Mouse (Mus musculus) liver, embryonic 12.5 days (tissue): Measurements from ENCODE around the gene Traf2. TPM values are rescaled to one million over a fixed set of nuclear protein-coding genes. Genes with fewer than 3 reads are reported as not detected.
A peak's percentile ranks its signal among the peaks of the same experiment; 100 is the strongest.

Experiments
- ATAC-seq: fragments of 200-750 bp; cut with Nextera tagmentation; 2 replicates; pipeline ENCODE4 v1.8.0; 2017; ENCODE audit warnings: moderate number of reproducible peaks, mild to moderate bottlenecking, moderate library complexity
- H3K27ac ChIP-seq: fragments of 300-500 bp; sonication (generic); 2 replicates; pipeline ENCODE4 v1.5.1; 2016; ENCODE audit warnings: mild to moderate bottlenecking
- H3K27me3 ChIP-seq: fragments of 300-500 bp; sonication (generic); replicated peaks from 2 replicates; pipeline ENCODE4 v1.6.1; 2016; ENCODE audit warnings: mild to moderate bottlenecking, moderate library complexity
- H3K36me3 ChIP-seq: fragments of 300-500 bp; sonication (generic); 2 replicates; pipeline ENCODE4 v1.6.1; 2016; ENCODE audit warnings: mild to moderate bottlenecking, moderate library complexity
- H3K4me1 ChIP-seq: fragments of 300-500 bp; sonication (generic); 2 replicates; pipeline ENCODE4 v1.6.1; 2016
- H3K4me2 ChIP-seq: fragments of 300-500 bp; sonication (generic); 2 replicates; pipeline ENCODE4 v1.6.1; 2016; ENCODE audit warnings: mild to moderate bottlenecking, moderate library complexity
- H3K4me3 ChIP-seq: fragments of 300-500 bp; sonication (generic); 2 replicates; pipeline ENCODE4 v1.5.1; 2016; ENCODE audit warnings: mild to moderate bottlenecking, moderate library complexity
- H3K9ac ChIP-seq: fragments of 300-500 bp; sonication (generic); 2 replicates; pipeline ENCODE4 v1.6.1; 2016; ENCODE audit warnings: mild to moderate bottlenecking, moderate library complexity
- H3K9me3 ChIP-seq: fragments of 300-500 bp; sonication (generic); replicated peaks from 2 replicates; pipeline ENCODE4 v1.6.1; 2016; ENCODE audit warnings: mild to moderate bottlenecking, moderate library complexity
- WGBS: fragments of 180-500 bp; shearing (Covaris S2); methylation state at CpG from one replicate; pipeline ENCODE4 v1.1.7; 2016; ENCODE audit not compliant: insufficient replicate concordance; 5-methylcytosine and 5-hydroxymethylcytosine counted together
- polyA plus RNA-seq: library from polyadenylated mRNA; unstranded; fragments of >200 nt; fragmentation: Nextera tagmentation; extraction: Ambion mirVana; gene quantifications from 2 replicates; pipeline ENCODE4 v1.2.1, GENCODE M21; 2016

The Traf2 gene
- 22.4 and 24.4 TPM in 2 replicates for polyA plus RNA-seq

- Histone ChIP-seq H3K9ac (peak within 1 kb of the TSS; percentile 87), H3K4me2 (peak within 1 kb of the TSS; percentile 71), H3K4me1 (peaks cover 33% of the 10 kb centered on the region), H3K4me3 (peak within 1 kb of the TSS; percentile 74), H3K9me3 (no peaks in the 10 kb centered on the region), H3K36me3 (peaks cover 7% of the 10 kb centered on the region), H3K27me3 (0 out of 2 replicates have a peak, but pooled peaks cover 4% of the 10 kb centered on the region), H3K27ac (peak within 1 kb of the TSS; percentile 85)
- 3% methylated on average over 48 of the region's 48 CpGs for WGBS
- ATAC-seq: peak; percentile 100
Observed at GRCm38 (mm10) chr2:25546811-25547491, at the start of gene Traf2. Gene Traf2, minus strand, starts transcription at chr2:25546940.

GRCm38 (mm10) chr2:25591863-25592262, 45.1 kb upstream of the Traf2 start:
- no peak for ATAC-seq
- Histone ChIP-seq H3K4me3 (no peak overlapping the region), H3K4me1 (no peaks in the 10 kb centered on the region), H3K4me2 (no peak overlapping the region), H3K27me3 (no peaks in the 10 kb centered on the region), H3K9ac (no peak overlapping the region), H3K27ac (no peak overlapping the region), H3K36me3 (peaks cover 94% of the 10 kb centered on the region), H3K9me3 (no peaks in the 10 kb centered on the region)
- 63% methylated on average over 2 of the region's 2 CpGs for WGBS

GRCm38 (mm10) chr2:25588227-25588907, 41.6 kb upstream of the Traf2 start:
- H3K4me3 ChIP-seq: no peak overlapping the region
- 79% methylated on average over 8 of the region's 8 CpGs for WGBS
- H3K9ac ChIP-seq: no peak overlapping the region
- H3K4me1 ChIP-seq: peaks cover 7% of the 10 kb centered on the region
- no peaks in the 10 kb centered on the region for H3K9me3 ChIP-seq
- H3K27me3 ChIP-seq: no peaks in the 10 kb centered on the region
- no peak for ATAC-seq
- H3K27ac ChIP-seq: no peak overlapping the region
- H3K4me2 ChIP-seq: no peak overlapping the region
- H3K36me3 ChIP-seq: peaks cover 97% of the 10 kb centered on the region

GRCm38 (mm10) chr2:25587290-25587689, 40.5 kb upstream of the Traf2 start:
- no peak overlapping the region for H3K4me2 ChIP-seq
- no peak for ATAC-seq
- no peak overlapping the region for H3K9ac ChIP-seq
- no peak overlapping the region for H3K27ac ChIP-seq
- peaks cover 17% of the 10 kb centered on the region for H3K4me1 ChIP-seq
- WGBS: 85% methylated on average over 8 of the region's 8 CpGs
- H3K27me3 ChIP-seq: no peaks in the 10 kb centered on the region
- peaks cover 92% of the 10 kb centered on the region for H3K36me3 ChIP-seq
- H3K9me3 ChIP-seq: no peaks in the 10 kb centered on the region
- H3K4me3 ChIP-seq: no peak overlapping the region

GRCm38 (mm10) chr2:25585601-25586000, 38.9 kb upstream of the Traf2 start:
- no peak overlapping the region for H3K4me2 ChIP-seq
- no peak overlapping the region for H3K4me3 ChIP-seq
- ATAC-seq: no peak
- peaks cover 75% of the 10 kb centered on the region for H3K36me3 ChIP-seq
- no peaks in the 10 kb centered on the region for H3K9me3 ChIP-seq
- H3K27ac ChIP-seq: no peak overlapping the region
- no peak overlapping the region for H3K9ac ChIP-seq
- peaks cover 33% of the 10 kb centered on the region for H3K4me1 ChIP-seq
- H3K27me3 ChIP-seq: peaks cover 9% of the 10 kb centered on the region
- 81% methylated on average over 3 of the region's 3 CpGs for WGBS

GRCm38 (mm10) chr2:25584856-25585255, 38.1 kb upstream of the Traf2 start:
- H3K36me3 ChIP-seq: peaks cover 68% of the 10 kb centered on the region
- H3K27me3 ChIP-seq: peaks cover 16% of the 10 kb centered on the region

GRCm38 (mm10) chr2:25584152-25584551, 37.4 kb upstream of the Traf2 start:
- 80% methylated on average over 3 of the region's 3 CpGs for WGBS
- no peak for ATAC-seq
- H3K4me2 ChIP-seq: no peak overlapping the region
- no peak overlapping the region for H3K27ac ChIP-seq
- no peaks in the 10 kb centered on the region for H3K9me3 ChIP-seq
- H3K4me3 ChIP-seq: no peak overlapping the region
- H3K9ac ChIP-seq: no peak overlapping the region
- peaks cover 23% of the 10 kb centered on the region for H3K27me3 ChIP-seq
- H3K36me3 ChIP-seq: peaks cover 61% of the 10 kb centered on the region
- H3K4me1 ChIP-seq: peaks cover 47% of the 10 kb centered on the region

More at GRCm38 (mm10) chr2:25584856-25585255, 38.1 kb upstream of the Traf2 start:
- no peak overlapping the region for H3K4me3 ChIP-seq
- 81% methylated on average over 4 of the region's 4 CpGs for WGBS
- no peak overlapping the region for H3K27ac ChIP-seq
- ATAC-seq: no peak
- peaks cover 40% of the 10 kb centered on the region for H3K4me1 ChIP-seq
- H3K9ac ChIP-seq: no peak overlapping the region
- H3K4me2 ChIP-seq: no peak overlapping the region
- no peaks in the 10 kb centered on the region for H3K9me3 ChIP-seq

GRCm38 (mm10) chr2:25583571-25583970, 36.8 kb upstream of the Traf2 start:
- peaks cover 53% of the 10 kb centered on the region for H3K4me1 ChIP-seq
- ATAC-seq: no peak
- no peak overlapping the region for H3K4me3 ChIP-seq
- H3K9me3 ChIP-seq: no peaks in the 10 kb centered on the region
- no peak overlapping the region for H3K4me2 ChIP-seq
- H3K27ac ChIP-seq: no peak overlapping the region
- H3K27me3 ChIP-seq: peaks cover 29% of the 10 kb centered on the region
- peaks cover 56% of the 10 kb centered on the region for H3K36me3 ChIP-seq
- H3K9ac ChIP-seq: no peak overlapping the region
- 59% methylated on average over 4 of the region's 4 CpGs for WGBS

- Histone ChIP-seq H3K9me3 (no peaks in the 10 kb centered on the region), H3K4me2 (no peak overlapping the region), H3K4me1 (peaks cover 57% of the 10 kb centered on the region), H3K9ac (no peak overlapping the region), H3K27me3 (peaks cover 34% of the 10 kb centered on the region), H3K27ac (no peak overlapping the region), H3K4me3 (no peak overlapping the region), H3K36me3 (peaks cover 51% of the 10 kb centered on the region)
- no peak for ATAC-seq
- WGBS: 71% methylated on average over 6 of the region's 6 CpGs
Observed at GRCm38 (mm10) chr2:25583120-25583481, 36.4 kb upstream of the Traf2 start.

- Histone ChIP-seq H3K9ac (no peak overlapping the region), H3K4me1 (peaks cover 62% of the 10 kb centered on the region), H3K4me3 (no peak overlapping the region), H3K27me3 (peaks cover 39% of the 10 kb centered on the region), H3K36me3 (peaks cover 46% of the 10 kb centered on the region), H3K27ac (no peak overlapping the region), H3K9me3 (no peaks in the 10 kb centered on the region), H3K4me2 (no peak overlapping the region)
- ATAC-seq: peak; percentile 36; the same call in 1 of the 2 replicates
- WGBS: 45% methylated on average over 12 of the region's 12 CpGs
Observed at GRCm38 (mm10) chr2:25582466-25583119, 35.9 kb upstream of the Traf2 start.

GRCm38 (mm10) chr2:25581901-25582301, 35.2 kb upstream of the Traf2 start:
- no peak overlapping the region for H3K9ac ChIP-seq

More at GRCm38 (mm10) chr2:25581901-25582301, 35.2 kb upstream of the Traf2 start:
- peak overlapping the region; percentile 64 for H3K4me2 ChIP-seq
- no peak overlapping the region for H3K27ac ChIP-seq
- WGBS: 11% methylated on average over 6 of the region's 6 CpGs
- peaks cover 46% of the 10 kb centered on the region for H3K27me3 ChIP-seq
- peaks cover 68% of the 10 kb centered on the region for H3K4me1 ChIP-seq
- no peaks in the 10 kb centered on the region for H3K9me3 ChIP-seq
- peaks cover 39% of the 10 kb centered on the region for H3K36me3 ChIP-seq
- ATAC-seq: no peak
- no peak overlapping the region for H3K4me3 ChIP-seq
